Mouse (Mus musculus) forebrain, postnatal 0 days (tissue): ENCODE measurements at regions not wholly inside any gene's neighbourhood (a gene's known extent, or its start where the extent isn't known, plus 50 kb on each side); places are given as distances from the start of the nearest gene placed in this dataset.

Experiments
- ATAC-seq: fragments of 200-750 bp; cut with Nextera tagmentation; 2 replicates; pipeline ENCODE4 v1.8.0; 2017; ENCODE audit warnings: mild to moderate bottlenecking, moderate library complexity
- DNase-seq: peaks from one replicate; pipeline ENCODE4 v3.0.0-alpha.2; 2015
- H3K27ac ChIP-seq: fragments of 300-500 bp; sonication (generic); 2 replicates; pipeline ENCODE4 v1.5.1; 2014; ENCODE audit warnings: low read depth, mild to moderate bottlenecking, antibody characterized with exemption, low read length, moderate library complexity, mixed read lengths
- H3K27me3 ChIP-seq: fragments of 300-500 bp; sonication (generic); 2 replicates; pipeline ENCODE4 v1.6.1; 2014; ENCODE audit warnings: mild to moderate bottlenecking, low read length, mixed read lengths; ENCODE audit not compliant: insufficient read depth
- H3K36me3 ChIP-seq: fragments of 300-500 bp; sonication (generic); 2 replicates; pipeline ENCODE4 v1.6.1; 2014; ENCODE audit warnings: mild to moderate bottlenecking, moderate library complexity; ENCODE audit not compliant: insufficient read depth
- H3K4me1 ChIP-seq: fragments of 300-500 bp; sonication (generic); 2 replicates; pipeline ENCODE4 v1.6.1; 2014; ENCODE audit warnings: antibody characterized with exemption; ENCODE audit not compliant: insufficient read depth
- H3K4me2 ChIP-seq: fragments of 300-500 bp; sonication (generic); 2 replicates; pipeline ENCODE4 v1.6.1; 2014; ENCODE audit warnings: low read depth, mild to moderate bottlenecking, moderate library complexity
- H3K4me3 ChIP-seq: fragments of 300-500 bp; sonication (generic); 2 replicates; pipeline ENCODE4 v1.5.1; 2014; ENCODE audit warnings: low read depth, low read length, mixed read lengths
- H3K9ac ChIP-seq: fragments of 300-500 bp; sonication (generic); 2 replicates; pipeline ENCODE4 v1.6.1; 2014; ENCODE audit warnings: mild to moderate bottlenecking
- H3K9me3 ChIP-seq: fragments of 300-500 bp; sonication (generic); 2 replicates; pipeline ENCODE4 v1.6.1; 2016; ENCODE audit warnings: low read length
- CTCF ChIP-seq: sonication (generic); IDR thresholded peaks from 2 replicates; pipeline ENCODE4 v1.5.1; 2016; ENCODE audit warnings: antibody characterized with exemption, control low read depth, low read depth
- WGBS: fragments of 180-500 bp; shearing (Covaris S2); extraction: QIAGEN DNeasy Blood & Tissue Kit; methylation state at CpG from one replicate; pipeline ENCODE4 v1.1.7; 2014; 5-methylcytosine and 5-hydroxymethylcytosine counted together

GRCm38 (mm10) chr8:66771111-66771510 lies 74.1 kb downstream of the Npy1r start:
- Histone ChIP-seq H3K4me1 (no peaks in the 10 kb centered on the region), H3K27ac (no peak overlapping the region), H3K9ac (no peak overlapping the region), H3K36me3 (no peaks in the 10 kb centered on the region), H3K4me2 (no peak overlapping the region), H3K4me3 (no peak overlapping the region), H3K9me3 (no peaks in the 10 kb centered on the region), H3K27me3 (no peaks in the 10 kb centered on the region)
- 61% methylated on average over 4 of the region's 4 CpGs for WGBS
- no peak for TF ChIP-seq CTCF
- DNase-seq (no peak), ATAC-seq (no peak)

DNA sequence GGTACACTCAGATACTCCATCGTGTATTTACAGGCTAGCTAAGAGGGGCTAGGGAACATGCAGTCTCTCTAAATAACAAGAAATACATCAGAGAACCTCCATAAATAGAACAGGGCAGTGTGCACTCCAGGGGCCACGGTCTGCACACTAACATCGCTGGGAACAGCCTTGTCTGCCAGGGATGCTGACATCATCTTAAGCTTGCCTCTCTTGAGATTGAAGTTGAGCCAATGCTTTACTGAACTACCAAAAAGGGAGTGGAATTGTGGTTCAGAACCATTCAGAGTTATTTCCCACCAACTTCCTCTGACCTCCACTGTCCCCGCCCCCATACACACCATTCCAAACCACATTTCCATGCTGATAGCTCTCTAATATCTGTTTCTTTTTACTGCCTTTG lies 75.7 kb downstream of the Npy1r start:
- WGBS: 65% methylated on average over 4 of the region's 4 CpGs
- DNase-seq (no peak), ATAC-seq (peak; percentile 28; the same call in 1 of the 2 replicates)
- peaks cover 3% of the 10 kb centered on the region for H3K4me1 ChIP-seq
- H3K27me3 ChIP-seq: no peaks in the 10 kb centered on the region
- no peak overlapping the region for H3K4me2 ChIP-seq
- no peaks in the 10 kb centered on the region for H3K9me3 ChIP-seq
- no peak overlapping the region for H3K4me3 ChIP-seq
- H3K27ac ChIP-seq: no peak overlapping the region
- no peaks in the 10 kb centered on the region for H3K36me3 ChIP-seq
- H3K9ac ChIP-seq: no peak overlapping the region
- TF ChIP-seq CTCF: no peak

- 21% methylated on average over 14 of the region's 14 CpGs for WGBS
- no peaks in the 10 kb centered on the region for H3K9me3 ChIP-seq
- no peak overlapping the region for H3K4me3 ChIP-seq
- H3K36me3 ChIP-seq: no peaks in the 10 kb centered on the region
- no peak for TF ChIP-seq CTCF
- DNase-seq (peak; percentile 35), ATAC-seq (peak; percentile 64)
- no peaks in the 10 kb centered on the region for H3K27me3 ChIP-seq
- no peak overlapping the region for H3K4me2 ChIP-seq
- peak overlapping the region; percentile 36; the same call in 1 of the 2 replicates for H3K27ac ChIP-seq
- no peak overlapping the region for H3K9ac ChIP-seq
- peaks cover 3% of the 10 kb centered on the region for H3K4me1 ChIP-seq
These were observed 80.3 kb downstream of the Npy1r start for GRCm38 (mm10) chr8:66777115-66777877.

- 0 out of 2 replicates have a peak overlapping the region, but pooled peaks have one; percentile 1 for H3K27ac ChIP-seq
- ATAC-seq (peak; percentile 74), DNase-seq (peak; percentile 39)
- no peaks in the 10 kb centered on the region for H3K27me3 ChIP-seq
- H3K4me3 ChIP-seq: no peak overlapping the region
- H3K4me2 ChIP-seq: no peak overlapping the region
- H3K36me3 ChIP-seq: no peaks in the 10 kb centered on the region
- no peaks in the 10 kb centered on the region for H3K9me3 ChIP-seq
- 31% methylated on average over 1 of the region's 1 CpGs for WGBS
- peaks cover 3% of the 10 kb centered on the region for H3K4me1 ChIP-seq
- H3K9ac ChIP-seq: no peak overlapping the region
- no peak for TF ChIP-seq CTCF
These were observed 80.4 kb upstream of the Naf1 start for GRCm38 (mm10) chr8:66779622-66780021.

GRCm38 (mm10) chr8:66782656-66783055 lies 77.4 kb upstream of the Naf1 start:
- Histone ChIP-seq H3K4me1 (no peaks in the 10 kb centered on the region; the same call in 1 of the 2 replicates), H3K4me2 (no peak overlapping the region), H3K9ac (no peak overlapping the region), H3K4me3 (no peak overlapping the region), H3K27ac (no peak overlapping the region), H3K27me3 (no peaks in the 10 kb centered on the region), H3K36me3 (no peaks in the 10 kb centered on the region), H3K9me3 (no peaks in the 10 kb centered on the region)
- ATAC-seq (no peak), DNase-seq (no peak)
- WGBS: 79% methylated on average over 2 of the region's 2 CpGs
- no peak for TF ChIP-seq CTCF

- Histone ChIP-seq H3K27me3 (no peaks in the 10 kb centered on the region), H3K4me2 (no peak overlapping the region), H3K27ac (no peak overlapping the region), H3K9ac (no peak overlapping the region), H3K4me3 (no peak overlapping the region), H3K4me1 (no peaks in the 10 kb centered on the region), H3K9me3 (no peaks in the 10 kb centered on the region), H3K36me3 (no peaks in the 10 kb centered on the region)
- peak; percentile 40; the same call in 1 of the 2 replicates for ATAC-seq
- WGBS: 55% methylated on average over 3 of the region's 3 CpGs
- no peak for TF ChIP-seq CTCF
- no peak for DNase-seq
These were observed 74.0 kb upstream of the Naf1 start for GRCm38 (mm10) chr8:66785996-66786395.
